Mouse (Mus musculus): Measurements from ENCODE around the gene 4933428G20Rik. TPM values are rescaled to one million over a fixed set of nuclear protein-coding genes. Genes with fewer than 3 reads are reported as not detected.

Gene 4933428G20Rik
- polyA plus RNA-seq, 1 experiment from 2014 or later, result 0.39 TPM

DNA sequence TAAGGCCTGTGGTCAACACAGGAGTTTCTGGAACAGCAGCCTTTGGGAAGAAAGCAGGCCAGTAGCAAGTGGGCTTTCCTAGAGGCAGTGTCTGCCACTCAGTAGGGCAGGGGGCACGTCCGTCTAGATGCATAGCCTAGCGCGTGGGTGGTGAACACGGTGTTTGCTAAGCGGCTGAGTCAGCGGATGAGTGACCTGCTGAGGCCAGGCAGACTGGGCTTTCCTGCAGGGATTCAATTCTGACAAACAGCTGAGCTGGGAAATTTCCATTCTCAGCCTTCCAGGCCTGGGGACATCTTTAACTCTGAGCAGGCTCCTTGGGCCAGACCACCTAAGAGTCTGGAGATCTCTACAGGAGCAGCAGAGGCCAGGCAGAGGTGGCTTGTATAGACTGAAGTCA is 22.7 kb downstream of the 4933428G20Rik start:
- peaks cover 100% of the 10 kb centered on the region for H3K36me3 ChIP-seq (replicated peaks)
- no peak overlapping the region for H3K4me2 ChIP-seq
- 81% methylated on average over 7 of the region's 7 CpGs for WGBS (ENCODE audit: insufficient replicate concordance)
- no peak overlapping the region for H3K4me3 ChIP-seq (replicated peaks)
- no peak overlapping the region for H3K9ac ChIP-seq
- no peaks in the 10 kb centered on the region for H3K9me3 ChIP-seq (replicated peaks)
- H3K27me3 ChIP-seq, result no peaks in the 10 kb centered on the region
- H3K4me1 ChIP-seq (replicated peaks), result peaks cover 14% of the 10 kb centered on the region; the same call in 1 of the 2 replicates
- no peak overlapping the region for H3K27ac ChIP-seq (replicated peaks)
- peak; percentile 40; the same call in 1 of the 2 replicates for ATAC-seq (ENCODE audit: insufficient read depth)

DNA sequence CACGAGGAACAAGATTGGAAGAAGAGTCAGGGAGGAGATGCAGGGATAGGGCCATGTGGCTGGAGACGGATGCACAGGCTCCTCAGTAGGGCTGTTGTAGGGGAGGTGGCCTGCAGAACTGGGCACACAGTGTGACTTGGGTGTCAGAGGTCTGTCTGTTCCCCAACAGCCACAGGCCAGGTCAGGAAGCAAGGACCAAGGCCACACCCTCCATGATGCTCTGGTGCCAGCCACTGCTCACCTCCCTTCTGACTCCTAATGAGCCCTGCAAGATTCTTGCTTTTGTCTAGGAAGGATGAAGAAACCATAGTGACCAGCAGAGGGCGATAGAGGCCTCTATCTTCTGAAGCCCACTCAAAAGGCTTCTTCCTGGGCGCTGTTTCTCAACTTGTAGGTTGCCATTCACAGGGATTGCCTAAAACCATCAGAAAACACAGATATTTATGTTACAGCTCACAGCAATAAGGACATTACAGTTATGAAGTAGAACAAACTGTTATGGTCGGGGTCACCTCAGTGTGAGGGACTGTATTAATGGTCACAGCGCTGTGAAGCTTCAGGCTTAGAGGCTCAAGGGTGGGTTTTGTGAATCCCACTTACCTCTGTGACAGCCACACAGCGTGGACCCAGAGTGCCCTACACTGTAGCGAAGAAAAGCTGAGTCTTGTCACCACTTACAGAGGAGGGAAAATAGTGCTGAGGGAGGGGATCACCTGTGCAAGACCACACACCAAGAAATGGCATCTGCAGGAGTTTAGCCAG is 23.6 kb downstream of the 4933428G20Rik start:
- Histone ChIP-seq H3K36me3 (replicated peaks) (peaks cover 100% of the 10 kb centered on the region), H3K27ac (replicated peaks) (no peak overlapping the region), H3K4me2 (no peak overlapping the region), H3K4me3 (replicated peaks) (no peak overlapping the region), H3K9me3 (replicated peaks) (no peaks in the 10 kb centered on the region), H3K9ac (no peak overlapping the region), H3K4me1 (replicated peaks) (peaks cover 14% of the 10 kb centered on the region; the same call in 1 of the 2 replicates), H3K27me3 (no peaks in the 10 kb centered on the region)
- 72% methylated on average over 8 of the region's 8 CpGs for whole genome bisulfite sequencing (ENCODE audit: insufficient replicate concordance)
- 0 out of 2 replicates have a peak, but pooled peaks have one; percentile 16 for ATAC-seq (ENCODE audit: insufficient read depth)

DNA sequence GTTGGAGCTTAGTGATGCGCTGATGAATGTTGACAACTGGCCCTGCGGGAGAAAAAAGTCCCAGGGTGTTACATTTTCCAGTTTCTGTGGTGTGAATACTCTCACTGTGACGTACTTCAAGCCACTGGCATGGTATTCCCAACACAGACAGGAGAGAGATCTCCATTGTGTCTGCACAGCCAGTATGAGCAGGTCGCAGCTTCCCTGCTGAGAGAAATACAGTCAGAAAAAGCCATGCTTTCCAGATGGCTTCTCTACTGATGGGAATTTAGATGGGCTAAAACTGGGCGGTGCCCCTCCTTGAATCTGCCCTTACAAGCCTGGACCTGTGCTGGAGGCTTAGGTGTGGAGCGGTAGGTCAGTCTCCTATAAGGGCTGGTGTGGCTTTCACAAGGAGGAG is 28.9 kb downstream of the 4933428G20Rik start:
- ATAC-seq (ENCODE audit: insufficient read depth), result no peak
- H3K9me3 ChIP-seq (replicated peaks), result no peaks in the 10 kb centered on the region

DNA sequence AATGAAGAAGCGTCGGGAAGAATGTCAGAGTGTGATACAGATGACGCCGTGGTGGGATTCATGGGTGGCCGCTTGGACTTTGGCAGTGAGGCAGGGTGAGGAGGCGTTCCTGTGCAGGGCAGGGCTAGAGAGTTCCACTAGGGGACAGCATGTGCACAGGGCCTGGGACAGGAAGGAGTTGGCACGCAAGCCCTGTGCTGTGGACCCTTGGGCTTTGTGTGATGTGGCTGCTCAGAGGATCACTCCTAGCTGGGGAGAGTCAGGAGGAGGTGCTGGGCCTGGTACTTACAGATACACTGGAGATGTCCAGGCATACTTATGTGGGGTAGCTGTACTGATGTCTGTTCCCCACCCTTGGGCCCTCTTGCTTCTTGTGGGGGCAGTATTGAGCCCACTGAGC is 30.3 kb downstream of the 4933428G20Rik start:
- 92% methylated on average over 7 of the region's 7 CpGs for WGBS (ENCODE audit: insufficient replicate concordance)
- ATAC-seq (ENCODE audit: insufficient read depth), result no peak
- H3K4me2 ChIP-seq, result no peak overlapping the region
- no peak overlapping the region for H3K9ac ChIP-seq
- H3K4me3 ChIP-seq (replicated peaks), result no peak overlapping the region
- no peaks in the 10 kb centered on the region for H3K9me3 ChIP-seq (replicated peaks)
- no peak overlapping the region for H3K27ac ChIP-seq (replicated peaks)
- H3K4me1 ChIP-seq (replicated peaks), result peaks cover 12% of the 10 kb centered on the region
- H3K36me3 ChIP-seq (replicated peaks), result peaks cover 100% of the 10 kb centered on the region
- H3K27me3 ChIP-seq, result no peaks in the 10 kb centered on the region

More for the DNA sequence above, 28.9 kb downstream of the 4933428G20Rik start:
- Histone ChIP-seq H3K36me3 (replicated peaks) (peaks cover 100% of the 10 kb centered on the region), H3K4me3 (replicated peaks) (no peak overlapping the region), H3K27ac (replicated peaks) (no peak overlapping the region), H3K4me1 (replicated peaks) (peaks cover 12% of the 10 kb centered on the region), H3K9ac (no peak overlapping the region), H3K4me2 (no peak overlapping the region), H3K27me3 (no peaks in the 10 kb centered on the region)
- WGBS (ENCODE audit: insufficient replicate concordance), result 89% methylated on average over 6 of the region's 6 CpGs

DNA sequence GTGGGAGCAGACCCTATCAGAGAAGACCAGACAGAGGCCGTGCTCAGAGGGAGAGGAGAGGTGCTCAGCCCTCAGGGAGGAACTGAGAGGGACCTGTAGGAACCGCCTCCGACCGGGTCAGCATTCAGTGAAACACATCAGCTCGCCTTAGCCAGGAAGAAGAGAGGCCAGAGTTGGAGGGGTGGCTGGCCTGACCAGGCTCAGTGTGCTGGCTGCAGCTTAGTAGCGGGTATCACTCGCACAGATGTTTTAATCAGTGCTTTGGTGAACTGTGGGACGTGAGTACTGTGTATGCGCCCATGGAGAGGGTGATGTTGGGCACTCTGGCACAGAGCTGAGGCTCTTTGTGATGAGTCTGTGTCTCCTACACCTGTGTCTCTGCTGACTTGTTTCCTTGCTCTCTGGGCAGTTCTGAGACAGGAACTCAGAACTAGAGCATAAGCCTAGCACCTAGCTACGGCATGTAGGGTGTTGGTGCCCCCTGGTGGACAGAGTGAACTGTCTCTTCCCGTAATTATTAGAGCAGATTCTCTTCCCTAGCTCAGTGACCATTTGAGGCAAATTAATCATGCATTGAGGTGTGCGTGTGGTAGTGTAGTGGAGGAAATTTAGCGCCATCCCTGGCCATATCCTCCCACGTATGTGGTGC is 31.4 kb downstream of the 4933428G20Rik start:
- H3K9me3 ChIP-seq (replicated peaks), result no peaks in the 10 kb centered on the region
- peaks cover 12% of the 10 kb centered on the region for H3K4me1 ChIP-seq (replicated peaks)
- 53% methylated on average over 14 of the region's 14 CpGs for WGBS (ENCODE audit: insufficient replicate concordance)
- peak; percentile 56 for ATAC-seq (ENCODE audit: insufficient read depth)
- H3K36me3 ChIP-seq (replicated peaks), result peaks cover 100% of the 10 kb centered on the region
- no peaks in the 10 kb centered on the region for H3K27me3 ChIP-seq
- no peak overlapping the region for H3K27ac ChIP-seq (replicated peaks)
- no peak overlapping the region for H3K9ac ChIP-seq
- no peak overlapping the region for H3K4me3 ChIP-seq (replicated peaks)
- H3K4me2 ChIP-seq, result no peak overlapping the region

GRCm38 (mm10) chr11:97466444-97467160 is 33.5 kb downstream of the 4933428G20Rik start:
- H3K4me1 ChIP-seq (replicated peaks), result peaks cover 12% of the 10 kb centered on the region
- no peaks in the 10 kb centered on the region for H3K9me3 ChIP-seq (replicated peaks)
- no peak overlapping the region for H3K4me3 ChIP-seq (replicated peaks)
- peaks cover 100% of the 10 kb centered on the region for H3K36me3 ChIP-seq (replicated peaks)
- ATAC-seq (ENCODE audit: insufficient read depth), result no peak
- no peak overlapping the region for H3K9ac ChIP-seq
- 82% methylated on average over 10 of the region's 10 CpGs for WGBS (ENCODE audit: insufficient replicate concordance)
- no peak overlapping the region for H3K4me2 ChIP-seq
- 0 out of 2 replicates have a peak overlapping the region, but pooled peaks have one; percentile 19 for H3K27ac ChIP-seq (replicated peaks)
- no peaks in the 10 kb centered on the region for H3K27me3 ChIP-seq

DNA sequence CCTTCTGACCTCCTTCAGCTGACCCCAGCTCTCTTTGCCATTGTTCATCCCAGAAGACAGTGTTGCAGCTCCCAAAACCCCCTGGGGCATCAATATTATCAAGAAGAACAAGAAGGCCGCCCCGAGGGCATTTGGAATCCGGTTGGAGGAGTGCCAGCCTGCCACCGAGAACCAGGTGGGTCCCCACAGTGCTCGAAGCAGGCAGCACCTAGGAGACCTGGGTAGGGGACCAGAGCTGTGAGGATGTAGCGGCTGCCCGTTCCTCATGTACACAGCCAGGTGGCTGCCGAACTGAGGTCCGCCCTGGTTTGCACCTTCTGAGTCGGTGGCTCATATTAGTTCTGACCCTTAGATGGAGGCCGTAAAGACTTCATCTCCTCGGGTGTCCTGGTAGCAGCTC is 34.2 kb downstream of the 4933428G20Rik start:
- Histone ChIP-seq H3K9ac (no peak overlapping the region), H3K27ac (replicated peaks) (no peak overlapping the region), H3K9me3 (replicated peaks) (no peaks in the 10 kb centered on the region), H3K4me3 (replicated peaks) (no peak overlapping the region), H3K4me2 (no peak overlapping the region), H3K27me3 (no peaks in the 10 kb centered on the region), H3K4me1 (replicated peaks) (peaks cover 12% of the 10 kb centered on the region), H3K36me3 (replicated peaks) (peaks cover 100% of the 10 kb centered on the region)
- 90% methylated on average over 12 of the region's 12 CpGs for WGBS (ENCODE audit: insufficient replicate concordance)
- ATAC-seq (ENCODE audit: insufficient read depth), result no peak

DNA sequence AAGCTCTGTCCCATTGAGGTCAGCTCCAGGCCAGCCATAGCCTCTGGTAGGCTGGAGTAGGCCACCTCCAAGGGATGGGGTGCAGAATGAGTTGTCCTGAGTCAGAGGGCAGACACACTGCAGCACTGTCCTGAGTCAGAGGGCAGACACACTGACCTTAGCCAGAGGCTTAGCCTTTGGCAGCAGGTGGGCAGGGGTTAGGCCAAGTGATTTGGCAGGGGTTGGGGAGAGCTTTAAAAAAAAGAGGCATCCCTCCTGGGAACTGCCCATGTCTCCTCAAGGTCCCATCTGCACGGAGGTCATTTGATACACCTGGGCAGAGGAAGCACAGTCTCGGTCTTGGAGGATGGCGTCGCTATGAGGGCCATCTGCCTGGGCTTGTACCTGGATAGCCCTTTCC is 36.1 kb downstream of the 4933428G20Rik start:
- Histone ChIP-seq H3K4me2 (no peak overlapping the region), H3K4me3 (replicated peaks) (no peak overlapping the region), H3K4me1 (replicated peaks) (peaks cover 12% of the 10 kb centered on the region), H3K27me3 (no peaks in the 10 kb centered on the region), H3K9ac (no peak overlapping the region), H3K9me3 (replicated peaks) (no peaks in the 10 kb centered on the region), H3K27ac (replicated peaks) (no peak overlapping the region), H3K36me3 (replicated peaks) (peaks cover 100% of the 10 kb centered on the region)
- 86% methylated on average over 4 of the region's 4 CpGs for WGBS (ENCODE audit: insufficient replicate concordance)
- ATAC-seq (ENCODE audit: insufficient read depth), result no peak

DNA sequence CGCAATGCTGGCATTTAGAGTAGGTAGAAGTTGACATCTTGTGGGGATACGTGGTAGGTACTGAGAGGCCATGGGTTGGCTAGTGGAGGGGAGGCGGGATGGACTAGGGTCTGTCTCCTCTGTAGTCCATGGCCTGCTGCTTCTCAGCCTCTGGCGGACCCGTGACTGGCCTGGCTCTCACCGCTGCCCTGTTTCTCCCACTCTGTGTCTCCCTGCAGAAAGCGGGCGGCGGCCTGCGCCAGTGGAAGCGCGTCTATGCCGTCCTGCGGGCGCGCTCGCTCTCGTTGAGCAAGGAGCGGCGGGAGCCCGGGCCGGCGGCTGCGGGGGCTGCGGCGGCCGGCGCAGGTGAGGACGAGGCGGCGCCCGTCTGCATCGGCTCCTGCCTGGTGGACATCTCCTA is 37.0 kb downstream of the 4933428G20Rik start:
- peaks cover 100% of the 10 kb centered on the region for H3K36me3 ChIP-seq (replicated peaks)
- no peaks in the 10 kb centered on the region for H3K9me3 ChIP-seq (replicated peaks)
- peaks cover 5% of the 10 kb centered on the region for H3K4me1 ChIP-seq (replicated peaks)
- no peak overlapping the region for H3K4me3 ChIP-seq (replicated peaks)
- no peak overlapping the region for H3K9ac ChIP-seq
- H3K27me3 ChIP-seq, result no peaks in the 10 kb centered on the region
- H3K27ac ChIP-seq (replicated peaks), result no peak overlapping the region
- no peak for ATAC-seq (ENCODE audit: insufficient read depth)
- 87% methylated on average over 33 of the region's 33 CpGs for WGBS (ENCODE audit: insufficient replicate concordance)
- no peak overlapping the region for H3K4me2 ChIP-seq

GRCm38 (mm10) chr11:97462538-97462937 is 37.6 kb downstream of the 4933428G20Rik start:
- Histone ChIP-seq H3K27ac (replicated peaks) (no peak overlapping the region), H3K36me3 (replicated peaks) (peaks cover 100% of the 10 kb centered on the region), H3K9me3 (replicated peaks) (no peaks in the 10 kb centered on the region), H3K4me1 (replicated peaks) (no peaks in the 10 kb centered on the region; the same call in 1 of the 2 replicates), H3K9ac (no peak overlapping the region), H3K4me2 (no peak overlapping the region), H3K27me3 (no peaks in the 10 kb centered on the region), H3K4me3 (replicated peaks) (no peak overlapping the region)
- ATAC-seq (ENCODE audit: insufficient read depth), result no peak
- WGBS (ENCODE audit: insufficient replicate concordance), result 86% methylated on average over 6 of the region's 6 CpGs

DNA sequence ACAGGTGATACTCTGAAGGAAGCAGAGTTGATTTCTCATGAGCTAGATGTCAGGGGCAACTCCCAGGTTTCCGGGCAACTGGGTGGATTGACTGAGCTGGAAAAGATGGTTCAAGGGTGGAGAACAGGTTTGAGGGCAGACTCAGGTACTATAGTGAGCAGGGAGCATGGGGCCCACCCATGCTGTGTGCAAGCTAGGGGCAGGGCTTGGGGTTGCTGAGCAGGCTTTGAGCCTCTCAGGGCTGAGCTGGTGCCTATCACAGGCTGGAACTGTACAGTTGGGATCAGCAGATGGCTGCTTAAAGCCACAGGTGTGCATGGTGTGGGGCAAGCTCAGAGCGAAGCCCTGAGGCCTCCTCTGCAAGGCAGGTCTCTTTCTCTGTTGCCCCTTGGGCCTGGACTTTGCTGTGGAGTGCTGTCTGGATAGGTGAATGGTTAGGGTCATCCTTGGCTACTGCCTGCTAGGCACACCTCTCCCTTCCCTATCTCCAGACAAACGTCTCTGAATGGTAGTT is 38.8 kb downstream of the 4933428G20Rik start:
- 96% methylated on average over 3 of the region's 3 CpGs for WGBS (ENCODE audit: insufficient replicate concordance)
- no peaks in the 10 kb centered on the region for H3K9me3 ChIP-seq (replicated peaks)
- H3K27me3 ChIP-seq, result no peaks in the 10 kb centered on the region
- no peak overlapping the region for H3K4me3 ChIP-seq (replicated peaks)
- no peak overlapping the region for H3K27ac ChIP-seq (replicated peaks)
- H3K9ac ChIP-seq, result no peak overlapping the region
- H3K36me3 ChIP-seq (replicated peaks), result peaks cover 100% of the 10 kb centered on the region
- H3K4me2 ChIP-seq, result no peak overlapping the region
- no peak for ATAC-seq (ENCODE audit: insufficient read depth)
- no peaks in the 10 kb centered on the region; the same call in 1 of the 2 replicates for H3K4me1 ChIP-seq (replicated peaks)

All from liver, embryonic 15.5 days (tissue).